Mouse (Mus musculus) megakaryocyte, embryonic 14.5 days (primary cell): ENCODE measurements at regions not wholly inside any gene's neighbourhood (a gene's known extent, or its start where the extent isn't known, plus 50 kb on each side); places are given as distances from the start of the nearest gene placed in this dataset.

Experiments
- H3K27me3 ChIP-seq: replicated peaks from 2 replicates; pipeline ENCODE3; 2012; ENCODE audit warnings: inconsistent platforms
- H3K36me3 ChIP-seq: replicated peaks from 2 replicates; pipeline ENCODE3; 2012; ENCODE audit warnings: low read length, inconsistent platforms, mixed read lengths
- H3K4me1 ChIP-seq: 2 replicates; pipeline ENCODE4 v1.6.1; 2012; ENCODE audit warnings: inconsistent platforms
- H3K4me3 ChIP-seq: replicated peaks from 2 replicates; pipeline ENCODE3; 2012; ENCODE audit warnings: moderate library complexity, mild to moderate bottlenecking, inconsistent platforms
- H3K9me3 ChIP-seq: 2 replicates; pipeline ENCODE4 v1.6.1; 2012; ENCODE audit warnings: inconsistent platforms
- FLI1 ChIP-seq: IDR thresholded peaks from 2 replicates; pipeline ENCODE4 v1.6.1; 2012; ENCODE audit warnings: low read length, inconsistent platforms, mixed read lengths
- GATA1 ChIP-seq: IDR thresholded peaks from 3 replicates; pipeline ENCODE4 v1.6.1; 2012; ENCODE audit warnings: mixed read lengths, low read length, inconsistent platforms, borderline replicate concordance

DNA sequence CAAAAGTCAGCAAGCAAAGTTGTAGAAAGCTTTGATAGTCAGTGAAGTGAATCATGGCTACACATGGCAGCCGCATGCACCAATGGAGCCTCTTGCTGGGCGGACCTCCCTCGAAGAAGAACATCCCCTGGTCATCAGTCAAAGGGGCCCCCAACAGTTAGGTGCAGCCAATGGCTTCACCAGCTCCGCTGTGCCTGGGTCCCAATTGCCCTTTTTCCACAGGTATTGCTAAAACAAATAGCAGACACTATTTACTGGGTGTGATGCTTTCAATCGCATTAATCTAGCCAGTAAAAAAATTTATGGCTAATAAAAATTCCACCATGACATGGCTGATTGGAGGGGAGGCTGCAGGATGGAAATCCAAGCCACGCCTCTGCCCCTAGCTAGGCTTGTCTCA is 606.7 kb upstream of the Sox9 start:
- no peak for TF ChIP-seq FLI1
- no peak for TF ChIP-seq GATA1
- Histone ChIP-seq H3K4me1 (no peaks in the 10 kb centered on the region), H3K4me3 (no peak overlapping the region)

DNA sequence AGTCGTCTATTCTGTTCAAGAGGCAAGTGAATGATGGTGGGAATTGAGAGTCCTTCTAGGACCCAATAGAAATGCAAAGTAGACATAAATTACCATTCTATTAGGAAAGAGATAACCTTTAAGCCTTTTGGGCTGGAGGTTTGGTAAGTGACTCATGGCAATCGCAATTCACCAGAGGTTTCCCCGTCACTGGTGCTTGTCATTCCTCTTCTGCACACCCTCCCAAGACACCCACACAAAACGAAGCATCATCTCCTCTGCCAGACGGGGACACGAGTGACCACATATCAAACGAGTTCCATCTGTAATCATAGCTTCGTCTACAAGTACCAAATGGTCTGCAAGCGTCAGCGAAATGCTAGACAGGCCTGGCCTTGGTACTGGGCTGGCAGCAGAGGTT is 601.4 kb upstream of the Sox9 start:
- H3K9me3 ChIP-seq: peaks cover 39% of the 10 kb centered on the region
- no peak for TF ChIP-seq GATA1
- no peak for TF ChIP-seq FLI1
- H3K36me3 ChIP-seq: no peaks in the 10 kb centered on the region
- H3K4me1 ChIP-seq: no peaks in the 10 kb centered on the region
- no peak overlapping the region for H3K4me3 ChIP-seq
- H3K27me3 ChIP-seq: no peaks in the 10 kb centered on the region

More for the DNA sequence above, 606.7 kb upstream of the Sox9 start:
- peaks cover 32% of the 10 kb centered on the region for H3K9me3 ChIP-seq
- no peaks in the 10 kb centered on the region for H3K36me3 ChIP-seq
- H3K27me3 ChIP-seq: no peaks in the 10 kb centered on the region

DNA sequence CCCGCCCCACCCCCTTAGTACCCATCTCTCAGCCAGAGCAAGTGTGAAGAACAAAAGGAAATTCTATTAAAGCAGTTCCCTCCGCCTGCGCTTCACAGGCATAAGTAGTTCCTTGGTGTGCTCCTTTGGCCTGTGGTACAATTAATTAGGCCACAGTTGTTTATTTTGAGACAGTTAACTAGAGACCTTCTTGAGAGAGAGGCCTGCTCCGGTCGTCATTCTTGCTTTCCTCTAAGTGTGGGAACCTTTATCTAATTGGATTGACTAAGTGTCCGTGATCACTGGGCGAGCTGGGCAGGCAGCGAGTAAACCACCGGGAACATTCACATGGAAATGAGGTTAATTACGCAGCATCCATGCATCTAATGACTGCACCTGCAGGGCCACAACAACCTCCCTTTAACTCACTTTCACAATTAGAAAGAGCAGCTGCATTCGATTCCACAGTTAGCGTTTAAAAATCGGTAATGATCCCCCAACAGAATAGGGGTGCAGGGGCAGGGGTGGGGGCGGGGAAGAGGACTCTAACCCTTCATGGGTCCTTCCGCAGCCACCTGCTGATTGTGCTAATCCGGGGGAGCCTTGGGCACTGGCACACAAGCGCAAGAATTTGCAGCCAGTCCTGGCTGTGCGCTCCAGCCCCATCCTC is 584.3 kb upstream of the Sox9 start:
- Histone ChIP-seq H3K27me3 (no peaks in the 10 kb centered on the region), H3K4me1 (no peaks in the 10 kb centered on the region), H3K4me3 (no peak overlapping the region), H3K36me3 (no peaks in the 10 kb centered on the region), H3K9me3 (peaks cover 11% of the 10 kb centered on the region; the same call in 1 of the 2 replicates)
- TF ChIP-seq FLI1 (no peak), GATA1 (no peak)

DNA sequence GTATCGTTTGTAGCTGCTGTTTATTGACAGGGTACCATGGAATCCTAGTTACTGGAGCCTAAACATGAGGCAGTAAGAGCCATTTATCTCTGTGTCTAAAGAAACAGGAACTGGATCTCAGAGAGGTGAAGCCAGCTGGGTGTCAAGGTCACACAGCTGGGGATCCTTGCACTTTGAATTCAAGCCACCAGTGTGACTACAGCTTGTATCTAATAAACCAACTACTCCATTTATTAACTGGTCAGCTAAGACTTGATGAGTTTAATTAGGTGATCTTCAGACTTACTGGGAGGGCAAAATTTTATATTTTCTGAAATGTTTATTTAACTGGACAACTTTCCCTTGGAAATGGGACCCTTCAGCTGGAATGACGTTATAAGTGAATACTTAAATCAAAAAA is 577.5 kb upstream of the Sox9 start:
- Histone ChIP-seq H3K27me3 (no peaks in the 10 kb centered on the region), H3K9me3 (peaks cover 9% of the 10 kb centered on the region), H3K36me3 (no peaks in the 10 kb centered on the region), H3K4me3 (no peak overlapping the region), H3K4me1 (no peaks in the 10 kb centered on the region)
- TF ChIP-seq GATA1 (no peak), FLI1 (no peak)

DNA sequence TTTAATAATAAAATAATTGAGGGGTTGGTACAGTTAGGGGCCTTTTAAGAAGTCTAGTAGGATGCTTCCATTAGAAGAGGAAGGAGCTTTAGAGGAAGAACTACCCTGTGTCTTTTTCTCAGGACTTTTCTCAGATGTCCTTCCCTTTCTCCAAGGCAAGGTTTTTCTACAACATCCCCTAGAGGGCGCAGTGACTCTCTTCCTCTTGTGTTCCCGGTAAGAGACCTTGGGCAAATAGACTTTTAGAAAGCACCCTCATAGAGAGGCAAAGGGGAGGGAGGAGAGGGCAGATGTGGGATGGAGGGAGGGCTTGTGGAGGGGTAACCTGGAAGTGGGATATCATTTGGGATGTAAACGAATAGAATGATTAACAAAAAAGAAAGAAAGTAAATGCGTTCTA is 572.6 kb upstream of the Sox9 start:
- Histone ChIP-seq H3K27me3 (no peaks in the 10 kb centered on the region), H3K4me3 (no peak overlapping the region), H3K9me3 (peaks cover 19% of the 10 kb centered on the region), H3K4me1 (no peaks in the 10 kb centered on the region), H3K36me3 (no peaks in the 10 kb centered on the region)
- no peak for TF ChIP-seq GATA1
- no peak for TF ChIP-seq FLI1

DNA sequence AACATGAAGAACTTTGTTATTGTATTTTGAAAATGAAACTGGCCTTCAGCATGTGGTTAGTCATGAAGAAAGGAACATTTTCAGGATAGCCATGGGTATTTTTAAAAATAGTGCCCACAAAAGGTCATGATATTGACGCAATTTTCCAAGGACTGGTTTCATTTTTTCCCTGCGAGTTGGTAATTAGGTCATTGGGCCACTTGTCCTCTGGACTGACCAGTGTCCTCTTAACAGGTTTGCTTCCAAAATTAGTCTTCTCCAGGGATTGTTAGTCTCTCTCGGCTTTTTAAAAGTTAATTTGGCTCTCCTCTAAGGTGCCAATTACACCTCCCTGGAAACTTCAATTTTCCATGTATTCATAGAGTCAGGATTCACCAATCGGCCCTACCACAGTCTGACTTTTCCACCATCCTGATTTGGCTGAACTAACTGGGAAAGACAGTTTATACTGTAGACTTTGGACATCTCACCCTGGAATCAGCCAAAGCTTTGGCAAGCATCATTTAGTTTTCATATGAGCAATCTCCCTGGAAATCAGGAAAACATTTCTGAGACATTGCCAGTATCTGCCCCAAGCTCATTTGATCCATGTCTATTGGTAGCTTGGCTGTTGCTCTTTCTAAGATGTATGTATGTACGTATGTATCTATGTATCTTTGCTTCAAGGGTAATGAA is 562.8 kb upstream of the Sox9 start:
- H3K36me3 ChIP-seq: no peaks in the 10 kb centered on the region
- no peaks in the 10 kb centered on the region for H3K9me3 ChIP-seq

DNA sequence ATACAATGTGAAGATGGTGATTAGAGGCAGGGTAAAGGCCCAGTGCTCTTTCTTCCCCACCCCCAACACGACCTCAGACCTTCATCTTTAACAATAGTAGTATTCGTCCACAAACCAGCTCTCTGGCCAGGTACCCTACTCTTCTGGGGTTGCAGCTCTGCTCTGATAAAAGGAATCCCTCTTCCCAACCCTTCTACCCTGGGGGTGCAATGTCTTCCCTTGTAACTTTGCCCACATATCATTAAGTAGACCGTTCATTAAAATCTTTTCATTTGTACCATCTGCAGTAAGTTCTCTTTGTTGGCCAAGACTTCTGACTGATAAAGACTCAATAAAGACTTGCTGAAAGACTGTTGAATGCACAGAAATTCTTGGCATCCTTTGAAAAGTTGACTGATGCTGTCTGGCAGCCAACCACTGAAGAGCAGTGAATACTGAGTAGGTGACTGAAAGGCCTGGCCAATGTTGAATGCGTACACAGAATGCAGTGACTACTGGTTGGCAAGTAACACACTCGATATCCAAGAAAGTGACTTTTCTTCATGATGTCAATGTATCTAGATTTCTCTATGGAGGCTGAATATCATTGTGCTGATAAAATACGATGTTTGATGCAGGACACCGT is 547.4 kb upstream of the Sox9 start:
- Histone ChIP-seq H3K27me3 (no peaks in the 10 kb centered on the region), H3K9me3 (peaks cover 28% of the 10 kb centered on the region), H3K4me1 (no peaks in the 10 kb centered on the region), H3K4me3 (no peak overlapping the region), H3K36me3 (no peaks in the 10 kb centered on the region)
- no peak for TF ChIP-seq FLI1
- TF ChIP-seq GATA1: no peak

More for the DNA sequence above, 562.8 kb upstream of the Sox9 start:
- Histone ChIP-seq H3K4me1 (no peaks in the 10 kb centered on the region), H3K4me3 (no peak overlapping the region), H3K27me3 (no peaks in the 10 kb centered on the region)
- no peak for TF ChIP-seq GATA1
- TF ChIP-seq FLI1: no peak

DNA sequence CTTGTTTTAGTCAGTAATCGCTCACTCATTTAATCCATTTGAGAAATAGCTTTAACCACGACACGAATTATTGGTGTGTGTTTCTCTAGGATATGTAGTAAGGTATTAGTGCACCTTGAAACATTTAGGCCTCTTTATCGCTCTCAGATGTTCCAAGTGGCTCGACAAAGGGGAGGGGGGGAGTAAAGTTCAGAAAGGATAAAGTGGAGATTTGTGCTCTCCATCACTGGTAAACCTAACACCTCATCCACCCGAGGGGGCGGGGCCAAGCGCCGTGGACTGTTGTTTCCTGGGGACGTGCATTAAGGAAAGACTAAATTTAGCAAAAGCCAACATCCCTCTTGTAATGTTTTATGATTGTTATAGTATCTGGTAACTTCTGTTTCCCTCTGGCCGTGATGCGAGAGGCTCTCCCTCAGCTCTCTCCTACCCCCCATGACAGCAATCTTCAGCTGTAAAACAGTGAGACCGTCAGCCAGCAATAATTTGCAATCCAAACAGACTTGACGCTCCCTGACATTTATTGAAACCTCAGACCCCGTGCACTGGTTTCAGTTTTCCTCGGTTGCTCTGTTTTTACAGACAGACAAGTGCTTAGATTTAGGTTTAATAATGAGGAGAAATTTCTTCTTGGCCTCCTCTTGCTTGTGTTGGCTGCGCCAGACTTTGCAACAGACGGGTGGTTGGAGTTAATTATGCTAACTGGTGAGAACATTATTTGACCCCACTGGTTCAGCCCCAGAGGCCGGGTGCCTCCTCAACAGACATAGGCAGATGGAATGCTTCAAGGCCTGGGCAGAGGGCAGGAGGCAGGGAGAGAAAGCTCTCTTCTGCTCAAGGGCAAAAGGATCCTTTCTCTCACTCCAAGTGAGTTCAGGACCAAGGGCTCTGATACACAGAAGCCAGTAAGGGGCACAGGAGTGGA is 542.8 kb upstream of the Sox9 start:
- H3K9me3 ChIP-seq: peaks cover 25% of the 10 kb centered on the region
- H3K4me3 ChIP-seq: no peak overlapping the region
- no peaks in the 10 kb centered on the region for H3K27me3 ChIP-seq
- H3K4me1 ChIP-seq: no peaks in the 10 kb centered on the region
- H3K36me3 ChIP-seq: no peaks in the 10 kb centered on the region
- no peak for TF ChIP-seq FLI1
- TF ChIP-seq GATA1: no peak

DNA sequence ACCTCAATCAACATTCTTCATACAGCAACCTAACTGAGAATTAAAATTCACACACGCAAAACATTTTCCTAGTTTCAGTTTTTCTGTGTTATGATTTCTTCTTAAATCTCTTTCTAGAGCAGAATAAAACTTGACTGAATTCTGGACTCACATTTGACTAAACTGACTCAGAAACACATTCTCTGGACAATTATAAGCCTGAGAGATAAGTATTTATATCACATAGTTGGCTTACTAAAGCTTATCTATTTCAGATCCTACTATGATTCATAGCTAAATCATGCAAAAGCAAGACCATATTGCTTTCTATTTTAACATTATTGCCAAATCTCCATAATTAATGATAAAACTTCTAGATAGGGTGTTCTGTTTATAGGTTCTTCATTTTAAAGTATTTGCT is 529.5 kb upstream of the Sox9 start:
- no peak overlapping the region for H3K4me3 ChIP-seq
- TF ChIP-seq FLI1 (no peak), GATA1 (no peak)
- no peaks in the 10 kb centered on the region for H3K27me3 ChIP-seq
- H3K4me1 ChIP-seq: no peaks in the 10 kb centered on the region
- H3K9me3 ChIP-seq: peaks cover 18% of the 10 kb centered on the region; the same call in 1 of the 2 replicates
- no peaks in the 10 kb centered on the region for H3K36me3 ChIP-seq

DNA sequence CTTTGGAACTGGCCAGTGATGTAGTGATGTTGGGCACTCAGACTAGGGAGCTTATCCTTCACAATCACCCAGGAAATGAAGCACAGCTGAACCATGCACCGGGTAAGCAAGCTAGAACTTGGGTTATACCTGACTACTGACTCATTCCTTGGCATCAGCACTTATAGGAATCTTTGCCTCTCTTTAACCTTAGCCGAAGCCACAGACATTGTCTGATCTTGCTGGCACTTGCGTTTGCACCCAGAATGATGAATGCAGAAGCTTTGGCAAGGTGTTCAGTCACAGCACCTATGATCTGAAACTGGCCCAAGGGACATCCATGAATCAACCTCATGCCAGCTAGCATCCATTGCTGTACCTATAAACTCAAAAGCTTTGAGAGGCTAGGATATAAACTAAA is 529.0 kb upstream of the Sox9 start:
- no peaks in the 10 kb centered on the region for H3K36me3 ChIP-seq
- H3K4me1 ChIP-seq: no peaks in the 10 kb centered on the region
- H3K9me3 ChIP-seq: peaks cover 13% of the 10 kb centered on the region; the same call in 1 of the 2 replicates
- H3K27me3 ChIP-seq: no peaks in the 10 kb centered on the region
- TF ChIP-seq GATA1: no peak
- no peak for TF ChIP-seq FLI1
- no peak overlapping the region for H3K4me3 ChIP-seq
